Mouse (Mus musculus) lung, adult 18-20 months (tissue): ENCODE measurements around the gene Mmp3.
"Not testable (repeated sequence)": the region's sequence is repeated elsewhere in the genome, so short reads cannot be mapped to it uniquely, and the experiment has no call there.

Experiments
- DNase-seq, 2 experiments: peaks; one replicate each; pipeline ENCODE4 v3.0.0; 2022; ENCODE audit warnings: mixed read lengths in 2 of 2

The Mmp3 gene

GRCm38 (mm10) chr9:7445522-7445921, at the start of gene Mmp3:
Gene Mmp3, plus strand, starts transcription at chr9:7445822.
- DNase-seq, result no peak

- not testable (repeated sequence) for DNase-seq
These were observed 49.1 kb upstream of the Mmp3 start for GRCm38 (mm10) chr9:7396556-7396955.

GRCm38 (mm10) chr9:7453302-7453701, 7.7 kb downstream of the Mmp3 start:
- DNase-seq, result no peak

- no peak for DNase-seq
These were observed 24.6 kb downstream of the Mmp3 start for GRCm38 (mm10) chr9:7470262-7470661.

- no peak for DNase-seq
These were observed 38.2 kb downstream of the Mmp3 start for GRCm38 (mm10) chr9:7483684-7484394.

- DNase-seq, result no peak
These were observed 55.5 kb downstream of the Mmp3 start for GRCm38 (mm10) chr9:7501138-7501537.

GRCm38 (mm10) chr9:7502051-7502450, 56.4 kb downstream of the Mmp3 start, which contains the start of gene Mmp10:
Gene Mmp10, plus strand, starts transcription at chr9:7502352.
- no peak for DNase-seq
